Mouse (Mus musculus) gastrocnemius, adult 18-20 months (tissue): ENCODE data around the gene Kdm2a. TPM values are rescaled to one million over a fixed set of nuclear protein-coding genes. Genes with fewer than 3 reads are reported as not detected.
A peak's percentile ranks its signal among the peaks of the same experiment; 100 is the strongest.

Source experiments
- DNase-seq: peaks from one replicate; pipeline ENCODE4 v3.0.0; 2021; ENCODE audit warnings: low spot score
- long read RNA-seq, 2 experiments: library from polyadenylated mRNA; stranded (forward); transcript quantifications; one replicate each; pipeline ENCODE4 v2.0.0; 2021
- total RNA-seq, 2 experiments: library from RNA; stranded (reverse); gene quantifications; 2 replicates each; pipeline ENCODE4 v1.2.3; 2021

The Kdm2a gene
- total RNA-seq: 10 to 100 TPM; 33.4 to 36.8 TPM
- long read RNA-seq, experiment 1, full-length matches to known transcripts: 4 of 12 reads
- long read RNA-seq, experiment 1, partial matches to known transcripts: 3 of 12 reads
- long read RNA-seq, experiment 1, other reads (novel, unspliced or antisense): 5 of 12 reads
- long read RNA-seq, experiment 2, full-length matches to known transcripts: 3 of 15 reads
- long read RNA-seq, experiment 2, partial matches to known transcripts: 1 of 15 reads
- long read RNA-seq, experiment 2, other reads (novel, unspliced or antisense): 11 of 15 reads

DNA sequence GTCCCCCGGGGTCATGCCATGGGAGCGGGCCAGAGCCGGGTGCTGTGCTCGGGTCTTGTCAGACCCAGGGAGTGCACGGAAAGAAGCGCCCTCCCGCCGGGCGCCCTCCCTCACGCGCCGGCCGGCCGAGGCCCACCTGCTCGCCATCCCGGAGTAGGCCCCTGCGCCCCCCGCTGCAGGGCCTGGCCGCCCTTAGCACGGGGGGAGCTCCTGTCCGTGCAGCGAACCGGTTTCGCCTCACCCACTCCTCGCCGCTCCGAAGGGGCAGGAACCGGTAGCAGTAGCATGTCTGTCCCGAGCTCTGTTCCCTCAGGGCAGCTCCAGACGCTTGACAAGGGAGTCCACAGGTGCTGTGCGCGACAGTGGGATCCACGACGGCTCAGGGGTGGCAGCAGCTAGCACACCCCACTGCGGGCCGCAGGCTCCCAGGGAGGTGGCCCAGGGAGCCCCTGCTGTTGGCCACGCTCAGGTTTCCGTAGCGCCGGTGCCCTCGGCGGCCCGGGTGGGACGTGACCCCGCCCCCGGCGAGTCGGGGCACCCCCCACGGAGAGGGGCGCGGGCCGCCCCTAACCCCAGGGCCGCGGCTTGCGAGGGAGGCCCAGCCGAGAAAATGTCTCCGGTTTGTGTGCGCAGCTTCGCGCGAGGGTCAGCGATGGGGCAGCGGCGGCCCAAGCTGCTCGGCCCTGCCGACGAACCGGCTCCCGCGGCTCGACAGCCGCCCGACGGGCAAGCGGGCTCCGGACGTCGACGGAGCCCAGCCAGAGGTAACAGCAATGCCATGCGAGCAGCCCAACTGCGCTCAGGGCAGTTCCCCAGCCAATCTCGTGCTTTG, at the start of gene Kdm2a:
Gene Kdm2a, minus strand, starts transcription at position 488 of the 832 bp plus-strand sequence.
- DNase-seq: no peak

DNA sequence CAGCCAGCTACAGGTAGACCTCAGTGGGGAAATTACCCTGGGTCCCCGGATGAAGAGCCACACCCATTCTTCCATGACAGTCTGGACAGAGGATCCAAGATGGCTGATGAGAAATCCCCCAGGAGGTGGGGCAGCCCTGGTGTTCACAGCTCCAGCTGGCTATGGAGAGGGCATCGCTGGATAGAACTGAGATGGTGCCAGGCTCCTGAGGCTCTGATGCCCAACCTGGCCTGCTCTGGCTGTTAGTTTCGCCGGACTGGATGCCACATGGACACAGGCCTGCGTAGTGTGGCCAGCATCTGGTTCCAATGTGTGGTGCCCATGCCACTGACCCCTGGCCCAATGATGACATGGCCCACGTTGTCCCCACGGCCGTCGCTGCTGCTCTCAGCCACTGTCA, 49.4 kb upstream of the Kdm2a start:
- no peak for DNase-seq

DNA sequence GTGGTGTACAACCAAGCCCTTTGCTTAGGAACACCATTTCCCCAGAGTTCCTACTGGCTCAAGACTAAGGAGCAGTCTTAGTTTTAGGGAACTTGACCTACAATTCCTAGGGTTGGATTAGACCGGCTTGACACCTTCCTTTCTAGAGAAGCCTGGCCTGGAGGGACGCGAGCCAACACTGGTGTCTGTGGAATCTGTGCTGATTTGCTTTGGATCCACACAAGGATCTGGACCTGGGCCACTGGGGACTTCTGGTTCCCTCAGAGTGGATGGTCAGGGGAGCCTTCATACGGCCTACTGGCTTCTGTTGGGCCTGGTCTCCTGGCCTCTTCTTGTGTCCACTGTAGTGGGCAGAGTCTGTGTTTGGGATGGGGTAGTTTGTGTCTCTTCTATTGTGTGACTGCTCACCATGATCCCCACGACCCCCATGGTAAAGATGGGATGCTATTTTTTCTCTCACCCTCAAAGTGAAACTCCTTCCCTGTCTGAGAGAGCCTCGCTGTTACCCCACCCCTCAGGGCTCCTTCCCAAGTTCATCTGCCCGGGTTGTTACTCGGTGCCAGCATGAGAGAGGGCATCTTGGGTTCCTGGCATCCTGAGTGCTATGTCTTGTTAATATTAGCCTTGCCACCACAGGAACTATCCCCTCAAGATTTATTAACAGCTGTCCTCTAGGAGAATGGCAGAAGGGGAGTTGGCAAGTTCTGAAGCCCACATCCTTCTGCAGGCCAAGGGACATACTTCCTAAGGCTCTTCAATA, 48.8 kb upstream of the Kdm2a start:
- DNase-seq: peak; percentile 55

DNA sequence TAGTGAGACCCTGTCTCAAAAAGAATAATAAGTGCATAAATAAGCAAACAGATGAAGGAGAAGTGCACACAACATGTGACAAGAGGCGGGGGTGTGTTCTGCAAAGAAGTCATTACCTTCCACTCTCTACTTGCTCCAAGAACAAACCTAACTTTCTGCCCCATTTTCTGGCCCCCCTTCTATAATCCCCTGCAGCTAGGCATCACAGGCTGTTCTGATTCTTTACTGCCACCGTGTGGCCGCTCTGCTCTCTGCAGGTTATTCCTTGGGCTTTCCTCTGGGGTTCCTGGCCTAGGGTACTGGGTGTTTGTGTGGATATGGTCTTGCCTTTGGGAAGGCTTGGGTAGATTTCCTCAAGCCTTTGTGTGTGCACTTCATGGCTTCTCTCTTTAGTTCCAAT, 44.3 kb upstream of the Kdm2a start:
- peak; percentile 70 for DNase-seq

DNA sequence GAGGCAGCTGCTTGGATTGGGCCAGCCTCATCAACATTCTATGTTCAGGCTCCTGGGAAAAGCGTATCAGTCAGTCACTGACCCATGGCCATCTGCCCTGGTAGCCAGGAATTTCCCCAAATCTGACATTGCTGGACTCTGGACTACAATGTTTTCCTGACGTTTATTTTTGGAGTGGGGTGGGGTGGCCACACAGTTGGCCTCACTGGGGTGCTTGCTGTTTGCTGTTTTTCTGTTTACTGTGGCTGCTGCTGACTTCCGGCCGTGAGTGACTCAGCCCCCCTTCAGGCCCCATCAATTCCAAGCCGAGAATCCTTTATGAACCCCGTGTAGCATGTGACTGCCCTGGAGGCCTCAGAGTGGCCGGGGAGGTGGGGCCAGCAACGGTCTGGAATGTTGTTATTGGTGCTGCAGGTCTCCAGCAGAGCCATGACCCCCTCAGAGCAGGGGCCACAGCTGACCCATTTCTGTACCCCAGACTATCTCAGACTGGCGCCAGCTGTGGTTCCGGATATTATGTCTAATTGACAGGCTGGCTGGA, 43.6 kb upstream of the Kdm2a start:
- DNase-seq: no peak

DNA sequence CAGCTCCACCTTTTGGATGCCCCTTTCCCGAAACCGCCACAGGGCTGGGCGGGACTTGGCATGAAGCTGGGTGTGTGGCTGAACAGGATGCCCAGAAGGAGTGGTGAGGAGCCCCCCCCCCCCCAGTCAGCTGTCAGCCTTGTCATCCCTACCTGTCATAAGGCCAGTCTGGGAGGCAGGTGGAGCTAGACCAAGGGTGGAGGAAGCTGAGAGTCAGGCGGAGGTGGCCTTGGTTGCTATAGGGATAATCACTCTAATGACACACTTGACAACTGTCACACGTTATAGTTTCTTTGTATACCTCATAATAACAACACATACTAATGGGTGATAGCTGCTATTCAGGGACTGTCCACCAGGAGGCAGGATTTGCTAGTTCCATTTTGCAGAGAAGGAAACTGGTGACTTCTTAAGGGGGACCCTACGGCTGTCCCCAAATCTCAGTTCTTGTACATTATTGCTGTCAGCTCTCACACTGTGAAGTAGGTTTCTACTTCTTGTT, 43.1 kb upstream of the Kdm2a start:
- DNase-seq: peak; percentile 35

DNA sequence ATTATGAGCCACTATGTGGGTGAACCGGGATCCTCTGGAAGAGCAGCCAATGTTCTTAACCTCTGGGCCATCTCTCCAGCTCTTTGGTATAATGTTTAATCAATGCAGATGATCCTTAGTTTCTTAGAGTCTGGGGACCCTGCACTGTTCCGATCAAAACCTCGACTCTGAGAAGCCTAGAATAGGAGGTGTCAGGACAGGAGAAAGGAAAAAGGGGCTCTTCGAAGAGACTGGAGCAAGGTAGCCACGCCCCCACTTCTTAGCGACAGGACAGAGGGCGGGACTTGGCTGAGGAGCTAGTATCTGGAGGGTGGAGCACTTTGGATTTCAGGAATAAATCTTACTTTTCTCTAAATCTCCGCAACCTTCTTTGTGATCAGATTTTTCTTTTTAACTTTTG, 42.1 kb upstream of the Kdm2a start:
- DNase-seq: no peak

DNA sequence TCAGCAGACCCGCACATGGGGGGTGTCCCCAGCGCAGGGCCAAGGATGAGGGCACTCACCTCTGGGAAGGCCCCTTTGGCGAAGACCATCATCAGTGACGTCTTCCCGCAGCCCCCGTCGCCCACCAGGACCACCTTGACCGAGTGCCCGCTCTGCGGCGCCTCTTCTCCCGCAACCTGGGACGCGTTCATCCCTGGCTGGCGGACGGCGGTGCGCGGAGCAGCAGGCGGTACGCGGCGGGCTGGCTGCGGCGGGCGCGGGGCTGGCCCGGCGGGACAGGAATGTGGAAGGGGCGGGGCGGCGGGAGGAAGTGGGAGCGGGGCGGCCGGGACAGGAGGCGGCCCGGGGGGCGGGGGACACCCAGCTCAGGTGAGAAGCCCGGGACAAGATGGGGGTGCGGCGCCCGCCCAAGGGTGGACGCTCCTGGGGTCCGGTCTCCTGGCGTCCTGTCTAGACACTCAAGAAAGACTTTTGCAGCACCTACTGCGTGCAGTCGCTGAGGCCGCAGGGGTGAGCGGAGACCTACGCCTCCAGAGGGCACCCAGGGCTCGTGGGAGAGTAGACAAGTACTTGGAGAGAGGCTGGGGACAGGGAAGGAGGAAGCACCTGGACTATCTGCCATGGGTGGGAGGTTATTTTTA, 41.2 kb upstream of the Kdm2a start, which contains the start of gene Rhod:
Gene Rhod, minus strand, starts transcription at position 272 of the 641 bp plus-strand sequence.
- peak; percentile 23 for DNase-seq

DNA sequence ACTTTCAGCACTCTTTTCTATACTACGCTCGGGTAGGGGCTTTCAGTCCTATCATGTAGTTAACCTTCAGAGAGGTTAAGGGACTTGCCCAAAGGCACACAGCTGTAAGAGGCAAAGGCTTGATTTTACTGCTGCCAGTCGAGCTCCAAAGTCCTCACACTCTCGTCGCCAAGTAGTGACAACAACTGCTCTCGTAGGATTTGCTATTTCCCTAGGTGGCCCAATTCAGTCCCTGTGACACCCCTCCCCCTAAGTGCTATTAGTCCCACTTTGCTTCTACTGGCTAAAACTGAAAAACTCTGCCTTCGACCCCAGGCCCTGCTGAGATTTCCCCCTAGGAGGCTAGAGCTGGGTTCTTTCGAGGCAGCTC, 40.7 kb upstream of the Kdm2a start:
- DNase-seq: no peak

DNA sequence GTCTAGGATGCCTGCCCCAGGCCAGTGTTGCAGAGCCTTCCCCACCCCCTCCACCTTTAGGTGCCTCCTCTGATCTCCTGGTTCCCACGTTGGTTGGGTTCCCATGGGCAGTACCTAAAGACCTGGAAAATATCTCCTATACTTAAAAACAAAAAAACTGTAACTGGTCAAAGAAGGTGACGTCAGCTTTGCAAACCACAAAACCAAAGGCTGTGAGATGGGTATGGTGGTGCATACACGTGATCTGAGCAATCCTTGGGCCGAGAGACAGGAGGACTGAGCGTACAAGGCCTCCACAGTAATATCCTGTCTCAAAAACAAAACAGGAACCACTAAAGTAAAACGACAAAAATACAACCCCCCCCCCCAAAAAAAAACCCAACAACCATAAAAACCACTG, 39.8 kb upstream of the Kdm2a start:
- DNase-seq: no peak

DNA sequence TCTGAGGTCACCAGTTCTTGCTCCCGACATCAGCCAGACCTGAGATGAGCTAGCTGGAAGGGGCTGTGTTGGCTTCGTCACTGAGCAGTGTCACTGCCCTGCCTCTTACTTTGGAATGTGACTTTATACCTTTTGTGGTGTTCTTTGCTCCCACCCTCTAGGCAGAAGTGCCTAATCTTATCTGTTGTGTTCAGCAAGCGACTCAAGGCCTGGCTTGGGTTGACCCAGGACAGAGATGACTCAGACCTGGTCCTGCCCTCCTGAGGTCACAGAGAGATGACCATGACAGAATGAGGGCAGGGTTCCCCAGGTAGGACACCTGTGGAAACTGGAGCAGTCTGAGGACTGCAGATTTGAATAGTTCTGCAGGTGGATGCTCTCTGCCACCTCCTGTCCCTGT, 38.2 kb upstream of the Kdm2a start:
- DNase-seq: no peak

DNA sequence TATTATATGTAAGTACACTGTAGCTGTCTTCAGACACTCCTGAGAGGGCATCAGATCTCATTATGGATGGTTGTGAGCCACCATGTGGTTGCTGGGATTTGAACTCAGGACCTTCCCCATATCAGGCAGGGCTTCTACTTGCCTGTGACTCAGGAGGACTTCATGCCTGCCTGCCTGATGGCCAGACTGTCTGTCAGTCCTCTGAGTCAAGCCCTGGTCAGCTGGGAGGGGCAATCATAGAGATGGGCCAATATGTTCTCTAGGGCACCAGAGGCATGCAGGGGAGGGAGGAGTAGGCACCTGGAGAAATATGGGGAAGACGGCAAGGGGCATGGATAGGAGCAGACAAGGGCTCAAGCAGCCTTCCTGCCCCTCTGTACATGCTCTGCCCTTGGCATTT, 36.9 kb upstream of the Kdm2a start:
- DNase-seq: no peak

DNA sequence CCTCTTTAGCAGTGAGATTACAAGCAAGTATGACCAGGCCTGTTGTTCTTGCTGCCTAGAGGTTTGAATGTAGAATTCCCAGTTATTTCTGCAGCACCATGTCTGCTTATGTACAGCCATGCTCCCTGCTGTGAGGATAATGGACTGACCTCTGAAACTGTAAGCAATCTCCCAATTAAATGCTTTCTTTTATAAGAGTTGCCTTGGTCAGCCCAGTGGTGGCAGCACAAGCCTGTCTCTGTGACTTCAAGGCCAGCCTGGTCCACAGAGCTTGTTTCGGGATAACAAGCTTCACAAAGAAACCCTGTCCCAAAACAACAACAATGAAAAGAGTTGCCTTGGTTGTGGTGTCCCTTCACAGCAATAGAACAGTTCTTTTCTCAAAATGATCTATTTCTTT, 35.7 kb upstream of the Kdm2a start:
- no peak for DNase-seq

DNA sequence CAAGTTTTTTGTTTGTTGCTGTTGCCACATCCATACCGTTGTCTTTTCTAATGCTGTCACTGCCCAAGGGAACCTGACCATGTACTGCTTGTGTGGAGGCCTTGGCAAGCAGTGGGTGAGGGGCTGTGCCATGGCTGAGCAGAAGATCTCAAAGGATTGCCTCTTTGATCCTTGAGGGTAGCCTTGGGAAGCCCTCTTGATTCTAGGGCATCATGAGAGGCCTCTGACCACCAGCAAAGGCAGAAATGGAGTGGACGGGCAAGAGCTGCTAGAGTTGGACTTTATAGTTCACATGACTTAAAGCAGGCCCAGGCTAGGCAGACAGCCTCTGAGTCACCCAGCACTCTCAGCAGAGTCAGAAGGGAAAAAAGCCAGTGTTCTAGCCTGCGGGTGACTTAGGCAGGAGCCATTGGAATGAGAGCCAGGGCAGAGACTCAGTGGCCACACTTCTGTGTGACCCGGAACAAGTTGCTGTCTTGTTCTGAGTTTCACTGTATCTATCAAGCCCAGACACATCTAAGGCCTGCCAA, 32.1 kb upstream of the Kdm2a start:
- DNase-seq: no peak

DNA sequence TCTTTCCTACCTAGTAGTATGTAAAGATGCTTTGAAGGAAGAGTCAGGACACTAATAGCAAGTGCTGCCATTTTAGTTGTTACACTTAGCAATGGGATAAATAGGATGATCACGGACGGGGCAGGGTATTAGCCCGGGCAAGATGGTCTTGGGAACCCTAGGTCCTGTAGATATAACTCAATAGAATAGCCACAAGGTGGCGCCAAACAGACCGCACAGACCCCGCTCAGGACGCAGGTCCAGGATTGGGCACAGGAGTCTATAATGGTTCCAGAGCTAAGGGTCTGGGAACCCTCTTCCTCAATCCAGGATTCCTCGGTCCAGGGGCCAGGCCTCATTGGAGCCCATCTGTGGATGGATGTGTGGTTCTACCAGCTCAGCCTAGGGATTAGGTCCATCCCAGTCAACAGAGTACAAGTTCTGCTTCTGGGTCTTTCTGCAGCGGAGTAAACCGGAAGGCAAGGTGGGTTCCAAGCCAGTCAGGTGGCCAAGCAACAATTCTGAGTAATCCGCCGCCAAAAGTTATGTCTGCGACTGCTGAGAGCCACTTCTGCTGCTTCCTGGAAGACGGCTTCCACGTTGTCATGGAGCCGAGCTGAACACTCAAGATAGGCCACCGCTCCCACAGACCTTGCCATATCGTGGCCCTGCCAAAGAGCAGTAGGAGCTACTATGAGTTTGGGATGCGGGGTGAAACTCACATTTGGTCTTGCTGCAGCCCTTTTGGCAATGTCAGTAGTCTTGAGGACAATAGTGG, 27.7 kb upstream of the Kdm2a start:
- peak; percentile 31 for DNase-seq

DNA sequence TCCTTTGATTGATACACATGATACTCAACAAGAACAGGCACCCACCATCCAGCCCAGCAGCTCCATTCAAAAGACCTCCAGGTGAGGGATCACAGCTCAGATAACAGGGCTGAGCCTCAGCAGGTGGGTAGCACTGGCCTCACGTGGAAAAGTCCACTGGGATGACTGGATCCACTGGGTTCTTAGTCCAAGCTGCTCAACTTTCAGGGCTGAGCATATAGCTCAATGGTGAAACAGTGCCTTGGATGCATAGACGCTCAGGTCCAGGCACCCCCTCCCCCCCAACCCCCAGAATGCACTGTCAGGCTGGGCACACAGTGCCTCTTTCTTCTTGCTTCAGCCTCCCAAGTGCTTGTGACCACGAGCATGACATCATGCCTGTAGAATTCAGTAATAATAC, 24.9 kb upstream of the Kdm2a start:
- no peak for DNase-seq

DNA sequence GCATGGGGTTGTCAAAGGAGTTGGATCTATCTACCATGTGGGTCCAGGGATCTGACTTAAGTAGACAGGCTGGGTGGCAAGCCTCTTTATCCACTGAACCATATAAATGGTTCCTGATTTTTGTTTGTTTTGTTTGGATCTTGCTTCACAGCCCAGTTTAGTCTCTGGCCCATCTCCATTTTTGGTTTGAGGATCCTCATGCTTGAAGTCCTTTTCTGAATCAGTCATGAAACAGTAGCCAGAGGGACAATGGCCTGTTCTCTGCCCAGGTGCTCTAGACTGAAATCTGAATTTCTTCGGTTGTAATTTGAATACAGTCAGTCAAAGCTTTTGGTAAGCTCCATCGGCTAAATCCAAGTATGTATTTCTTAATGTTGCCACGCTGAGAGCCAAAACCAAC, 24.5 kb upstream of the Kdm2a start:
- DNase-seq: no peak

DNA sequence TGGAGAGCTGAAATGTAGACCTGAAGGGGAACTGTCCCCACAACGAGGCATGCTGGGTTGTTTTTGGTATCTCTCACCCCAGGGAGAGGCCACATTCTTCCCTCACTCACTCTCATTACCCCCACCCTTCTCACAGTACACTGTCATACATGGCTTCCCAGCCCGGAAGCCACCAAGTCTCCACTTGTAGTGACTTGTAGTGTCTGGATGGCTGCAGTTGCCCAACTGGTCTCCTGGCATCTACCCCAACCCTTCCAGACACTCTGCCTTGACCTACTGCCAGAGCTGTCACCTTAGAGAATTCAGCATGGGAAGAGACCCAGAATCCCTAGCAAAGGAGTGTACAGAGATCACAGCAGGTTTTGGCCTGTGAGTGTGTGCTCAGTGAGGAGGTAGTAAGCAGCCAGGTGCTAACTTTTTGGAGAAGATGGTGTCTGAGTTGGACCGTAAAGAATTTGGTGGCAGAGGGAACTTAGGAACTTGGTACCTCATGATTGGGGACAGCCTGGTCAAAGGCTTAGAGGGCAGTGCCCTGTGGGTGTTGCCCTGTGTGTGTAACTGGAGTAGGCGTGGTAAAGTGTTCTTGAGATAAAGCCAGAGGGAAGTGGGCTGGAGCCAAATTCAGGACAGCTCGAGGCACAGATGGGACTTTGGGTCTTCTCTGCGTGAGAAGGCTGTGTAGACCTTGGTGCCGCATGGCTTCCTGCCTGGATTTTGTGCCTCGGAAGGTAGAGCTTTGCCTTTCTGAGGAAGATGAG, 22.2 kb upstream of the Kdm2a start:
- DNase-seq: peak; percentile 26

DNA sequence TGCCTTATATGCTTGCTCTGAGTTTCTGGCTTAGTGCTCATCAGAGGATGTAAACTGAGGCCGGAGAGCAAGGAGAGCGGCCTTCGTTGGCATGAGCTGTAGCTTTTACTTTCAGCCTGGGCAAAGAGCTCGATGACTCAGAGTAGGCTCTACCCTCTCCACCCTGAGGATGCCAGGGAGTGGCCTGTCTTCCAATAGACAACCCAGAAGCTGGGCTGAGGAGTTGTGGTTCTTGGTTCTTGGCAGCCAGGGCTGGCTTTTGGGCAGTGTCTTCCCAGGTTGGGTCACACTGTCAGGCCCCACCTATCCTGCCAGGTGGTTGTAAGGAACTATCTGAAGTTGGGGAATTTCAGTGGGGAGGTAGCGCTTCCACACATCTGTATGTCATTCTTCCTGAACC, 21.6 kb upstream of the Kdm2a start:
- DNase-seq: no peak

DNA sequence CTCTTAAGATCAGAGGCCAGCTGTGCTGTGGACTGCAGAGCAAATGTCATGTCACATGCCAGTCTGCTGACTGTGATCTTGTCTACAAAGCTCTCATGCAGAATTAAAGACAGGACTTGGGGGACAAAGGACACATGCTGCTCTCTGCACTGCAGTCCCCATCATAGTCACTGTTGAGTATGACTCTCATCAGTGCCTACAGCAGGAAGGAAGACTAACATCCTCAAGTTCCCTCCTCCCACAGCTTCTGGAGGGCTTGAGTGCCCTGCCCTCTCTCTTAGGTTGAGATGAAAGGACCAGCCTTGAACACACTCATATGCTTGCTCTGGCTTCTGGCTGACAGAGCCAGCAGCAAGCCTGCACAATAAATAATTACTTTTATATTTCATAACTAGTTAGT, 19.6 kb upstream of the Kdm2a start:
- no peak for DNase-seq
